Mouse (Mus musculus) cerebellum, postnatal 10 days (tissue): ENCODE results near the gene Tnfrsf18.

Source experiments
- DNase-seq, 2 experiments: peaks; one replicate each; pipeline ENCODE4 v3.0.0; 2021; ENCODE audit warnings: mixed read lengths in 2 of 2

Gene Tnfrsf18

GRCm38 (mm10) chr4:156026013-156026412, at the start of gene Tnfrsf18:
Tnfrsf18 (plus strand) TSS chr4:156026164.
- DNase-seq: peak; percentile 33 to 35

- DNase-seq: no peak
These were observed 44.4 kb upstream of the Tnfrsf18 start for GRCm38 (mm10) chr4:155981436-155982082.

DNA sequence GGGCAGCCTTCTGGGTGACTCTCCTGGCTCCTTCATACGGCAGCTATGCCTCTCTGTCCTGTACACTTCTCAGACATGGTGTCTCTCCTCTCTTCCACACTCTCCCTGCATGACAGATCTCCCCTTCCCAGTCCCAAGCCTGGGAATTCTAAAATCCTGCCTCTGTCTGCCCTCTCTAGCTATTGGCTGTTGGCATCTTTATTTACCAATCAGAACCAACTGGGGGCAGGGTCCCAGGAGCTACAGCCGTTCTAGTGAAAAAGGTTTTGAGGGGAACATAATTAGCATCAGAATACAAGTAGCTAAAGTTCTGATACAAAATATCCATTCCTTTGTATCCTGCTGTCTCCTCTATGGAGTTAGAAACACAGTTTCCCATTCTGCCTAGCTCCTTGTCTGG, 42.2 kb upstream of the Tnfrsf18 start:
- no peak for DNase-seq

DNA sequence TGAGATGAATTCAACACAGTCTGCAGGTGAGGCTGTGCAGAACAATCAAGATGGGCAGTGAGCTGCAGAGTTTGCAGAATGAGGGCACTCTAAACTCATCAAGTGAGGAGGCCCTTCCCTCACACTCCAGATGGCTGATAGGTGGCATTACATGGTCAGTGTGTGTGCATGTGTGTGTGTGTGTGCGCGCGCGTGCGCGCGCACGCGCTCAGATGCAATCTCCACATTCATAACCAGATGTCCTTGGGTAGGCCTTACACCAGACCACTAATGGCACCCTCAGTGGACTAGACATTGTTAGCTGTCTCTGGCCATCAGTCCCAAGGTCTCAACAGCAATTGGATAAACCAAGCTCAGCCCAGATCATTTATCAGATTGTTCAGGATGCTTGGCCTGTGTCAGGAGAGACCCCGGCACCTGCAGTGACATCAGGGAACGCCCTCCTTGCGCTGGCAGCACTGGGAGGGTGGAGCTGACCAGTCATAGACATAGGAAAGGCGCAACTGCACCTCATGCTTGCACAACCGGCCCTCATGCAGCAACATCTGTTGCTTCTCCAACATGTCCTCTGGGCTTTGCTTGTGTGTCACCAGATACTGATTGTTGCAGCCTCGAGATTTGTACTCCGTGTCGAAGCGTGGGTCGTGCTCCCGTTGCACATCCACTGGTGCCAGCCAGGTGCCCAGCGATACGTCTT, 34.6 kb upstream of the Tnfrsf18 start:
- no peak for DNase-seq

DNA sequence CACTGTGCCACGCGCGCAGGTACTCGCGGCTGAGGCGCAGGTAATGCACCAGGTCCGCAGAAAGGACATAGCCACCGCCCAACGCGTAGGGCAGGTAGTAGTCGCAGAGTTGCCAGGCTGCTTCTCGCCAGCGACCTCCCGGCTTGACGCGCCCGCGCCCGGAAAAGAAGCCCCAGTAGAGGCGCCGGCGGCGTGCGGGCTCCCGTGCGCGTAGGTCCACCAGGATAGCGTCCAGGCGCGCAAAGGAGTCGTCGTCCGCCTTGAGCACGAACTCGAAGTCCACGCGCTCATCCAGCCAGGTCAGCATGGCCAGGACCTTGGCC, 34.1 kb upstream of the Tnfrsf18 start:
- DNase-seq: no peak

GRCm38 (mm10) chr4:155992241-155992905, 33.6 kb upstream of the Tnfrsf18 start, which contains the start of the genes B3galt6 and Sdf4:
B3galt6 (minus strand) TSS chr4:155992649.
Sdf4 (plus strand) TSS chr4:155992872.
- peak; percentile 91 for DNase-seq

DNA sequence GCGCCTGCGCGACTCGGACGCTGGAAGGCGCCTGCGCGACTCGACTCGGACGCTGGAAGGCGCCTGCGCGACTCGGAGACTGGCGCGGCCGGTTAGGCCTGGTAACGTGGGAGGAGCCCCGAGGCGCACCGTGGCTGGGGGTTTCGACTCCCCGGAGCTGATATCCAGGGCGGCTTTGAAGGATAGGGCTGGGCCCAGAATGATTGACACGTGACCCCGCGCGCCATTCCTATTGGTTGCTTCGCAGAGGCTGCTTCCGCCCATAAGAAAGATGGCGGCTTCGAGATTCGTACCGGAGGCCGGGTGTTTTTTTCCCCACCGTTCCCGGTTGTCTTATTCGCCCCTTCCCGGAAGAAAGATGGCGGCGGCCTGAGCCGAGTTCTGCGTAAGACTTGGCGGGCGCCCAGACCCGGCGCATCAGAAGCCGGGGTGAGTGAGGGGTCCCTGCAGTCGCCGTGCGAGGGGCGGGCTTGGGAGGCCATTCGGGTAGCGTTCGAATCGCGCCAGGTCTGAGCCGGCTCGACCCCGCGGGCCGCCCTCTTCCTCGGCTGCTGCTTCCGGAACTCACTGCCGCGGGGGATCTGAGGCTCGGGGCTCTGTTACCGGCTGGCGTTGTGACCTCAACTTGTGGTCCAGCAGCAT, 32.9 kb upstream of the Tnfrsf18 start:
- peak; percentile 97 to 99 for DNase-seq

DNA sequence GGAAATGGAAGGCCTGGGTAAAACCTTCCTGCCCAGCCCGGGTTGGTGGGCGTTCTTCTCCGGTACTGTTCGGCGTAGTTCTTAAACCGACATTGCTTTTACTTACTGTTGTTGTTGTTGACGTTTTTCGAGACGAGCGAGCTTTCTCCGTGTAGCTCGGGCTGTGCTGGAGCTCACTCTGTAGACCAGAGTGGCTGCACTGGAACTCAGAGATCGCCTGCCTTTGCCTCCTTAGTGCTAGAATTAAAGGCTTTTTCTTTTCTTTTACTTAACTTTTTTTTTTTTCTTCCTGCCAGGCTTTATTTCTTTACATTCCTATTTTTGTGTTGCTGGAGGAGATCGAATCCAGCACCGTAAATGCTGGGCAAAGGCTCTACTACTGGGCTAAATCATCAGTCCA, 32.4 kb upstream of the Tnfrsf18 start:
- no peak for DNase-seq

- DNase-seq: no peak
These were observed 21.9 kb upstream of the Tnfrsf18 start for GRCm38 (mm10) chr4:156004109-156004508.

GRCm38 (mm10) chr4:156008369-156008768, 17.6 kb upstream of the Tnfrsf18 start:
- no peak for DNase-seq

- no peak for DNase-seq
These were observed 12.3 kb upstream of the Tnfrsf18 start, which contains the start of gene Tnfrsf4 for GRCm38 (mm10) chr4:156013637-156014036. Tnfrsf4 (plus strand) TSS chr4:156013843.

- no peak for DNase-seq
These were observed 11.5 kb upstream of the Tnfrsf18 start for GRCm38 (mm10) chr4:156014436-156014835.

DNA sequence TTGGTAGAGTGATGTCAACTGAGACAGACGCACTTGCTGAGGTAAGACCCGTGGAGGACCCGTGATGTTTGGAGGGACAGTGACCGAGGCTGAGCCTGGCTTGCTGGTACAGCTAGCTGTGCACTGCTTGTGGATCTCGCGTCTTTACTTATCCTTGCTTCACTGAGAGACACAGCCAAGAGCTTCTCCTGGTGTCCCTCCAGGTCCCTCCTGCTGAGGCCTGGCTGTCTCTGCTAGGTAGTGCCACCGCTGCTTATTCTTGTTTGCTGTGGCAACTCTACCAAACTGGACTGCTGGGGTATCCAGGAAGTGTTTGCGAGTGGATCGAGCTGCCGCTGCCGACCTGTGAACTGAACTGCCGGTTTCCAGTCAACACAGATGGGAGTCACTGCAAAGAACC, 6.2 kb upstream of the Tnfrsf18 start:
- DNase-seq: peak; percentile 50 to 62

- DNase-seq: no peak
These were observed 4.6 kb upstream of the Tnfrsf18 start for GRCm38 (mm10) chr4:156021381-156021780.

GRCm38 (mm10) chr4:156021942-156022419, 4.0 kb upstream of the Tnfrsf18 start:
- DNase-seq: no peak

- DNase-seq: no peak
These were observed 2.4 kb upstream of the Tnfrsf18 start for GRCm38 (mm10) chr4:156023520-156023919.

DNA sequence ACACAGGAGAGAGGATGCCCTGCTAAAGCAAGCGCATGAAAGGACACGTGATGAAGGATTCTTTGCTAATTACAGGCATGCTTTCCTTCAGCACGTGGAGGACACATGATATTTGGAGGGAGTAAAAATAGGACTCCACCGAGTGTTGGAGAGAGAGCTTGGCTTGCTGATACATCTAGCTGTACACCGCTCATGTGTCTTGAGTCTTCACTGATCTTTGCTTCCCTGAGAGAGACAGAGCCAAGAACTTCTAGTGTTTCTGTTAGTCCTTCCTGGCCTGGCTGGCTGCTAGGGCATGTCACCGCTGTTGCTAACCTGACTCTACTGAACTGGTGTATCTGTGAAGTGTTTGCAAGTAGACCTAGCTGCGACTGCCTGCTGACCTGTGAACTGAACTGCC, 1.8 kb upstream of the Tnfrsf18 start:
- no peak for DNase-seq

- DNase-seq: no peak
These were observed 2.6 kb downstream of the Tnfrsf18 start for GRCm38 (mm10) chr4:156028580-156028979.

DNA sequence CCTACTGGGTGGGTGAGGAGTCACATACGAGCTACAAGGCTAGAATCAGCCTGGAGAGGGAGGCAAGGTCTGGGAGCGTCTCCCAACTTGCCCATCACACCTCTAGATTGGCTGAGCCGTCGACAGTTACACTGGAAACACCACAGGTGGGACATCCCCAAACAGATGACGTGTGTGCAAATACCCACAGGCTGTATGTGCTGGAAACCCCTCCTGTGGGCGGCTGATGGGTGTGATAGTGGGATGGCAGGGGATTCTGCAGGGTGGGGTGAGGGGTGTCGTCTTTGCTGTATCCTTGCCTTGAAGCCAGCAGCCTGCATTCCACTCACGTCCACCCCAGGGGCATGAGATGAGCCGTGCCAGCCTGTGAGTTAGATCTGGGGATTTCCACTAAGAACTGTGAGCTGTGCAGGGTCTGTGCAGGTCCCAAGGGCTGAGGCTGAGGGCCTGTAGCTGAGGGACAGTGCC, 4.7 kb downstream of the Tnfrsf18 start:
- DNase-seq: peak; percentile 30 to 44

GRCm38 (mm10) chr4:156031255-156031592, 5.3 kb downstream of the Tnfrsf18 start:
- no peak for DNase-seq

GRCm38 (mm10) chr4:156031593-156032391, 5.8 kb downstream of the Tnfrsf18 start:
- DNase-seq: peak; percentile 91 to 94

DNA sequence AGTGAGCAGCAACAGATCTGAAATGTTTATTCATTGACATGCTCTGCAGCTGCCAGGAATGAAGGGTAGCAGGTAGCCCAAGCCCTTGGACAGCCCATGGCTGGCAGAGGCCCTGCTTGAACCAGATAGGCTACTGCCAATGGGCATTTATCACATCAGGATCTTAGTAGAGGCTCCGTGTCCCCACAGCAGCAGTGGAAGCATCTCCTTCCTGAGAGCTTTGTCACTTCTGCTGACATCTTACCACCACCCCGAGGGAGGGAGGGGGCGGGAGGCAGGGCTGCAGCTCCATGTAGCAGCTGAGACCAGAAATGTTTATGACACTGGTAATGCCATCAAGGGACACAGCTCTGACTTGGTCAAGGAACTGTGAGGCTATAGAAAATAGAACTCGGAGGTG, 6.9 kb downstream of the Tnfrsf18 start:
- peak; percentile 25 to 38 for DNase-seq
